Mouse (Mus musculus): ENCODE results near the gene Igsf8. TPM values are rescaled to one million over a fixed set of nuclear protein-coding genes. Genes with fewer than 3 reads are reported as not detected.

Gene Igsf8
- polyA plus RNA-seq, 2 experiments = 11.0 to 15.4 TPM

GRCm38 (mm10) chr1:172343914-172344313 is 82.5 kb downstream of the Igsf8 start:
- Histone ChIP-seq H3K4me3 (ENCODE audit: insufficient read depth in 1 of 2, low read depth in 2 of 2, low read length in 2 of 2) (no peak overlapping the region), H3K4me2 (ENCODE audit: low read depth) (no peak overlapping the region), H3K27me3 (ENCODE audit: control insufficient read depth, insufficient read depth, low read length) (peaks cover 25% of the 10 kb centered on the region), H3K9me3 (ENCODE audit: control insufficient read depth, low read length) (no peaks in the 10 kb centered on the region), H3K36me3 (replicated peaks; ENCODE audit: control insufficient read depth, insufficient read depth, low read depth) (no peaks in the 10 kb centered on the region), H3K27ac (no peak overlapping the region), H3K4me1 (replicated peaks; ENCODE audit: control insufficient read depth in 2 of 2, insufficient read depth in 2 of 2, low read length in 1 of 2) (peaks cover 0 to 5% of the 10 kb centered on the region in 2 experiments; a peak in 1 of 4 replicates), H3K9ac (replicated peaks) (no peak overlapping the region)
- DNase-seq (ENCODE audit: low read depth in 3 of 3, low spot score in 3 of 3) (no peak), ATAC-seq (ENCODE audit: insufficient read depth) (no peak)
- WGBS (ENCODE audit: insufficient replicate concordance) = 32% methylated on average over 3 of the region's 3 CpGs
- TF ChIP-seq CTCF (IDR thresholded peaks at IDR 0.05; ENCODE audit: low read depth) (no peak), EP300 (IDR thresholded peaks at IDR 0.05; ENCODE audit: low read depth) (no peak)

GRCm38 (mm10) chr1:172344820-172345219 is 83.4 kb downstream of the Igsf8 start:
- Histone ChIP-seq H3K4me3 (ENCODE audit: insufficient read depth in 1 of 2, low read depth in 2 of 2, low read length in 2 of 2) (no peak overlapping the region), H3K4me2 (ENCODE audit: low read depth) (no peak overlapping the region), H3K27ac (no peak overlapping the region), H3K9me3 (ENCODE audit: control insufficient read depth, low read length) (no peaks in the 10 kb centered on the region), H3K36me3 (replicated peaks; ENCODE audit: control insufficient read depth, insufficient read depth, low read depth) (no peaks in the 10 kb centered on the region), H3K4me1 (replicated peaks; ENCODE audit: control insufficient read depth in 2 of 2, insufficient read depth in 2 of 2, low read length in 1 of 2) (peaks cover 0 to 5% of the 10 kb centered on the region in 2 experiments; a peak in 1 of 4 replicates), H3K27me3 (ENCODE audit: control insufficient read depth, insufficient read depth, low read length) (peaks cover 21% of the 10 kb centered on the region), H3K9ac (replicated peaks) (no peak overlapping the region)
- TF ChIP-seq CTCF (IDR thresholded peaks at IDR 0.05; ENCODE audit: low read depth) (no peak), EP300 (IDR thresholded peaks at IDR 0.05; ENCODE audit: low read depth) (no peak)
- WGBS (ENCODE audit: insufficient replicate concordance) = 63% methylated on average over 7 of the region's 7 CpGs
- ATAC-seq (ENCODE audit: insufficient read depth) (no peak), DNase-seq (ENCODE audit: low read depth in 3 of 3, low spot score in 3 of 3) (no peak)

- DNase-seq (ENCODE audit: low read depth in 3 of 3, low spot score in 3 of 3) (no peak), ATAC-seq (ENCODE audit: insufficient read depth) (no peak)
- Histone ChIP-seq H3K9me3 (ENCODE audit: control insufficient read depth, low read length) (no peaks in the 10 kb centered on the region), H3K27me3 (ENCODE audit: control insufficient read depth, insufficient read depth, low read length) (peaks cover 9% of the 10 kb centered on the region), H3K27ac (no peak overlapping the region), H3K4me3 (ENCODE audit: insufficient read depth in 1 of 2, low read depth in 2 of 2, low read length in 2 of 2) (no peak overlapping the region), H3K4me1 (replicated peaks; ENCODE audit: control insufficient read depth in 2 of 2, insufficient read depth in 2 of 2, low read length in 1 of 2) (peaks cover 0 to 5% of the 10 kb centered on the region in 2 experiments; a peak in 1 of 4 replicates), H3K4me2 (ENCODE audit: low read depth) (no peak overlapping the region), H3K9ac (replicated peaks) (no peak overlapping the region), H3K36me3 (replicated peaks; ENCODE audit: control insufficient read depth, insufficient read depth, low read depth) (no peaks in the 10 kb centered on the region)
- 61% methylated on average over 10 of the region's 10 CpGs for WGBS (ENCODE audit: insufficient replicate concordance)
- TF ChIP-seq EP300 (IDR thresholded peaks at IDR 0.05; ENCODE audit: low read depth) (no peak), CTCF (IDR thresholded peaks at IDR 0.05; ENCODE audit: low read depth) (no peak)
These were observed 85.3 kb downstream of the Igsf8 start for GRCm38 (mm10) chr1:172346707-172347106.

- WGBS (ENCODE audit: insufficient replicate concordance) = 65% methylated on average over 12 of the region's 12 CpGs
- peaks cover 3% of the 10 kb centered on the region for H3K27me3 ChIP-seq (ENCODE audit: control insufficient read depth, insufficient read depth, low read length)
These were observed 85.9 kb downstream of the Igsf8 start for GRCm38 (mm10) chr1:172347382-172347781.

GRCm38 (mm10) chr1:172349504-172349903 is 88.1 kb downstream of the Igsf8 start:
- no peak for TF ChIP-seq CTCF (IDR thresholded peaks at IDR 0.05; ENCODE audit: low read depth)
- no peak for TF ChIP-seq EP300 (IDR thresholded peaks at IDR 0.05; ENCODE audit: low read depth)
- Histone ChIP-seq H3K9me3 (ENCODE audit: control insufficient read depth, low read length) (no peaks in the 10 kb centered on the region), H3K27ac (no peak overlapping the region), H3K4me3 (ENCODE audit: insufficient read depth in 1 of 2, low read depth in 2 of 2, low read length in 2 of 2) (no peak overlapping the region), H3K4me2 (ENCODE audit: low read depth) (no peak overlapping the region), H3K4me1 (replicated peaks; ENCODE audit: control insufficient read depth in 2 of 2, insufficient read depth in 2 of 2, low read length in 1 of 2) (peaks cover 0 to 5% of the 10 kb centered on the region in 2 experiments; a peak in 1 of 4 replicates), H3K36me3 (replicated peaks; ENCODE audit: control insufficient read depth, insufficient read depth, low read depth) (no peaks in the 10 kb centered on the region), H3K27me3 (ENCODE audit: control insufficient read depth, insufficient read depth, low read length) (peaks cover 3% of the 10 kb centered on the region), H3K9ac (replicated peaks) (no peak overlapping the region)
- WGBS (ENCODE audit: insufficient replicate concordance) = 77% methylated on average over 5 of the region's 5 CpGs
- DNase-seq (ENCODE audit: low read depth in 3 of 3, low spot score in 3 of 3) = no peak
- no peak for ATAC-seq (ENCODE audit: insufficient read depth)

More at GRCm38 (mm10) chr1:172347382-172347781, 85.9 kb downstream of the Igsf8 start:
- no peak for ATAC-seq (ENCODE audit: insufficient read depth)
- H3K9ac ChIP-seq (replicated peaks) = no peak overlapping the region
- H3K4me1 ChIP-seq (replicated peaks; ENCODE audit: control insufficient read depth in 2 of 2, insufficient read depth in 2 of 2, low read length in 1 of 2) = peaks cover 0 to 5% of the 10 kb centered on the region in 2 experiments; a peak in 1 of 4 replicates
- H3K4me2 ChIP-seq (ENCODE audit: low read depth) = no peak overlapping the region
- no peak for DNase-seq (ENCODE audit: low read depth in 3 of 3, low spot score in 3 of 3)
- no peak overlapping the region for H3K27ac ChIP-seq
- TF ChIP-seq EP300 (IDR thresholded peaks at IDR 0.05; ENCODE audit: low read depth) (no peak), CTCF (IDR thresholded peaks at IDR 0.05; ENCODE audit: low read depth) (no peak)
- H3K36me3 ChIP-seq (replicated peaks; ENCODE audit: control insufficient read depth, insufficient read depth, low read depth) = no peaks in the 10 kb centered on the region
- no peaks in the 10 kb centered on the region for H3K9me3 ChIP-seq (ENCODE audit: control insufficient read depth, low read length)
- H3K4me3 ChIP-seq (ENCODE audit: insufficient read depth in 1 of 2, low read depth in 2 of 2, low read length in 2 of 2) = no peak overlapping the region
